20 mouse cellular contexts compared by ENCODE assay signal in genomic region chr4:57257409-57257808, GRCm38 (mm10).
"Had no signal": no experiment of that assay in that cellular context is flagged by ENCODE, and none has a peak within 500 bp of the region (broad histone marks: within the 10 kb centered on the region; RNA-seq: fewer than 3 reads in every experiment).

No protein-coding gene starts in this region.

- H3K36me3 ChIP-seq: liver, embryonic 12.5 days; liver, embryonic 15.5 days; lung, embryonic 15.5 days; midbrain, embryonic 10.5 days; midbrain, embryonic 13.5 days; neural tube, embryonic 13.5 days had no signal

- DNase-seq: kidney, adult 9 months; kidney, postnatal 14 days; kidney, postnatal 4 days; layer of hippocampus, postnatal 36 days; liver; lung, adult 18-20 months; lung, postnatal 10 days; lung, postnatal 36 days; right cerebral cortex, postnatal 25 days; spleen, adult 18-20 months; thymus, adult 18-20 months; thymus, postnatal 36 days had no signal

- H3K4me3 ChIP-seq: liver, embryonic 12.5 days; liver, embryonic 15.5 days; lung, embryonic 15.5 days; megakaryocyte, embryonic 14.5 days; midbrain, embryonic 10.5 days; midbrain, embryonic 13.5 days; myocyte; neural tube, embryonic 13.5 days had no signal

- H3K27ac ChIP-seq: liver, embryonic 12.5 days; liver, embryonic 15.5 days; lung, embryonic 15.5 days; midbrain, embryonic 13.5 days had no signal

- H3K9ac ChIP-seq: liver, embryonic 12.5 days; liver, embryonic 15.5 days; lung, embryonic 15.5 days; midbrain, embryonic 13.5 days had no signal

- H3K27me3 ChIP-seq: liver, embryonic 12.5 days; liver, embryonic 15.5 days; lung, embryonic 15.5 days; megakaryocyte, embryonic 14.5 days; midbrain, embryonic 13.5 days; neural tube, embryonic 13.5 days had no signal

- H3K9me3 ChIP-seq: liver, embryonic 12.5 days; liver, embryonic 15.5 days; lung, embryonic 15.5 days; megakaryocyte, embryonic 14.5 days; midbrain, embryonic 10.5 days; midbrain, embryonic 13.5 days; neural tube, embryonic 13.5 days had no signal

- ATAC-seq: liver, embryonic 12.5 days; midbrain, embryonic 13.5 days had no signal

- H3K4me1 ChIP-seq: liver, embryonic 12.5 days; liver, embryonic 15.5 days; lung, embryonic 15.5 days; megakaryocyte, embryonic 14.5 days had no signal

- H3K4me2 ChIP-seq: liver, embryonic 12.5 days; liver, embryonic 15.5 days; lung, embryonic 15.5 days; midbrain, embryonic 13.5 days; neural tube, embryonic 13.5 days had no signal
